Mouse (Mus musculus) kidney, embryonic 14.5 days (tissue): ENCODE measurements around the gene Aars2. TPM values are rescaled to one million over a fixed set of nuclear protein-coding genes. Genes with fewer than 3 reads are reported as not detected.

Source experiments
- ATAC-seq: fragments of 200-750 bp; cut with Nextera tagmentation; 2 replicates; pipeline ENCODE4 v1.8.0; 2017; ENCODE audit warnings: moderate number of reproducible peaks, mild to moderate bottlenecking, moderate TSS enrichment, moderate library complexity; ENCODE audit not compliant: low FRiP score, low TSS enrichment
- H3K27ac ChIP-seq: fragments of 300-500 bp; sonication (generic); 2 replicates; pipeline ENCODE4 v1.5.1; 2014; ENCODE audit warnings: low read depth, mild to moderate bottlenecking, low read length, moderate library complexity, mixed read lengths
- H3K27me3 ChIP-seq: fragments of 300-500 bp; sonication (generic); 2 replicates; pipeline ENCODE4 v1.6.1; 2014; ENCODE audit warnings: mild to moderate bottlenecking, low read length; ENCODE audit not compliant: control insufficient read depth, insufficient read depth
- H3K36me3 ChIP-seq: fragments of 300-500 bp; sonication (generic); 2 replicates; pipeline ENCODE4 v1.6.1; 2014; ENCODE audit warnings: low read length, mixed read lengths; ENCODE audit not compliant: control insufficient read depth, insufficient read depth
- H3K4me1 ChIP-seq: fragments of 300-500 bp; sonication (generic); 2 replicates; pipeline ENCODE4 v1.6.1; 2014; ENCODE audit warnings: low read length, mixed read lengths; ENCODE audit not compliant: control insufficient read depth, insufficient read depth
- H3K4me2 ChIP-seq: fragments of 300-500 bp; sonication (generic); replicated peaks from 2 replicates; pipeline ENCODE4 v1.6.1; 2014; ENCODE audit warnings: low read depth, mild to moderate bottlenecking, low read length
- H3K4me3 ChIP-seq: fragments of 300-500 bp; sonication (generic); 2 replicates; pipeline ENCODE4 v1.5.1; 2014; ENCODE audit warnings: mild to moderate bottlenecking, low read length
- H3K9ac ChIP-seq: fragments of 300-500 bp; sonication (generic); 2 replicates; pipeline ENCODE4 v1.6.1; 2014; ENCODE audit warnings: low read depth, mild to moderate bottlenecking, low read length, moderate library complexity
- H3K9me3 ChIP-seq: fragments of 300-500 bp; sonication (generic); 2 replicates; pipeline ENCODE4 v1.6.1; 2016; ENCODE audit warnings: low read length; ENCODE audit not compliant: control insufficient read depth
- WGBS: fragments of 180-500 bp; shearing (Covaris S2); extraction: QIAGEN DNeasy Blood & Tissue Kit; methylation state at CpG from one replicate; pipeline ENCODE4 v1.1.7; 2014; 5-methylcytosine and 5-hydroxymethylcytosine counted together
- polyA plus RNA-seq: library from polyadenylated mRNA; unstranded; fragments of >200 nt; fragmentation: Nextera tagmentation; extraction: Ambion mirVana; gene quantifications from 2 replicates; pipeline ENCODE4 v1.2.1, GENCODE M21; 2014

Gene Aars2
- polyA plus RNA-seq, 1 experiment from 2014 or later: 18.5 TPM

GRCm38 (mm10) chr17:45523263-45523662 is 16.6 kb downstream of the Aars2 start, which contains the start of gene Tcte1:
Gene Tcte1, plus strand, starts transcription at chr17:45523434.
- Histone ChIP-seq H3K27me3 (peaks cover 15% of the 10 kb centered on the region), H3K4me2 (peak within 1 kb of the TSS; percentile 78), H3K9ac (peak within 1 kb of the TSS; percentile 46), H3K36me3 (peaks cover 5% of the 10 kb centered on the region; the same call in 1 of the 2 replicates), H3K27ac (no peak within 1 kb of the TSS), H3K4me3 (peak within 1 kb of the TSS; percentile 33), H3K4me1 (peaks cover 7% of the 10 kb centered on the region; the same call in 1 of the 2 replicates), H3K9me3 (no peaks in the 10 kb centered on the region)
- WGBS: under 1% methylated on average over 21 of the region's 21 CpGs
- ATAC-seq: peak; percentile 85

DNA sequence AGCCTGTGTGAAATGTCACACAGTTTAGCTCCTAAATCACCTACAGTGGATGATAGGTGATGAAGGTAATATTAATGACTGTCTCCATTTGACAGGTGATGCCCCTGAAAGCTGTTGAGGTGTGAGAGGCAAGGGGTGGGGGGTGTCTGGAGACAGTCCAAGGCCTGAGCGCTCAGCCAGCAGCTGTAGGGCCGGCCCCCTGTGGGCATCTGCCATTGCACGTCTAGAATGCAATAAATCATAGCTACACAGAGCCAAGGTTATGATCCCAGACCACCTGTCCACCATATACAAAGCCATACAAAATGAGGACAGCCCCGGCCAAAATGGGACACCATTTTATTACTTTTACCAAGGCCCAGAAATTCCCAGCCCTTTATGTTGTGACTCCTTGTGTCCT is 18.3 kb downstream of the Aars2 start:
- Histone ChIP-seq H3K27ac (no peak overlapping the region), H3K4me2 (no peak overlapping the region), H3K9me3 (no peaks in the 10 kb centered on the region), H3K36me3 (0 out of 2 replicates have a peak, but pooled peaks cover 2% of the 10 kb centered on the region), H3K9ac (no peak overlapping the region), H3K4me3 (no peak overlapping the region), H3K4me1 (peaks cover 7% of the 10 kb centered on the region; the same call in 1 of the 2 replicates), H3K27me3 (peaks cover 15% of the 10 kb centered on the region)
- ATAC-seq: no peak
- 54% methylated on average over 4 of the region's 4 CpGs for WGBS

DNA sequence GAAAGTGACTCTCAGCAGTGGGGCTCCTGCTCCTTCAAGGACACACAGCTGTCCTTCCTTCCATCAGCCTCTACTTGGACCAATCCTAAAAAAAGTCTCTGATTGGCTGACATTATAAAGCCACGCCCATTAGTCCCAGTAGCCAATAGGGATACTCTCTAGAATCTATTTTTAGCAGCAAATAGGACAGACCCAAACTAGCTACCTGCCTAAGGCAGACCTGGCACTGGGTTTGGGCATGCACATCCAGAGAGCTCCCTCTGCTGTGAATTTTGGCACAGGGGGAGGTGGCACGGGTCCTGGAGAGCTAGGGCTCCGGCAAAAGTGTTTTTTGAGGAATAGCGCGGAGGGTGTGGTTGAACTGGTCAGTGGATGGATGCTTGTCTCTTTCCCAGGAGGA is 19.9 kb downstream of the Aars2 start:
- no peak for ATAC-seq
- H3K4me1 ChIP-seq: peaks cover 7% of the 10 kb centered on the region; the same call in 1 of the 2 replicates
- H3K4me3 ChIP-seq: no peak overlapping the region
- H3K4me2 ChIP-seq: no peak overlapping the region
- H3K27me3 ChIP-seq: peaks cover 15% of the 10 kb centered on the region
- H3K27ac ChIP-seq: no peak overlapping the region
- no peaks in the 10 kb centered on the region for H3K9me3 ChIP-seq
- H3K9ac ChIP-seq: no peak overlapping the region
- H3K36me3 ChIP-seq: no peaks in the 10 kb centered on the region
- 15% methylated on average over 5 of the region's 5 CpGs for WGBS

DNA sequence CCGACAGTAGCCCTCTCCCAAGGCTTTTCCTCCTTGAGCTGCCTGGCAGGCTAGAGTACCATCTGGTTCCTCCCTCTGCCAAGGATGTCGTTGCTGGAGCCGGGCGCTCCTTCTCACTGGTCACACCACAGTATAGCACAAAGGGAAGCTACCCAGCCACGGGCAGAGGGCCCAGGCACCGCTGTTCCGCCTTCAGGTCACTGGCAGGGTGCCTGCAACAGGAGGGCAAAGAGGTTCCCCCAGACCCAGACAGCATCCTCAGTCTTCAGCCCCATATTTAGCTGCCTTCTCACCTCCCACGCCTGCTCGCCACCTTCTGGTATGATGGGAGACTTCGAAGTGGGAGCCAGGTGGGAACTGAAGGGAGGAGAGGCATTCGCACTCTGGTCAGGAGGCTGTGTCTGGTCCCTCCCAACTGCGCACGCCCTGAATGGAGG is 23.7 kb downstream of the Aars2 start:
- Histone ChIP-seq H3K9ac (no peak overlapping the region), H3K9me3 (no peaks in the 10 kb centered on the region), H3K27ac (no peak overlapping the region), H3K4me3 (no peak overlapping the region), H3K4me2 (no peak overlapping the region), H3K4me1 (no peaks in the 10 kb centered on the region), H3K27me3 (peaks cover 17% of the 10 kb centered on the region), H3K36me3 (no peaks in the 10 kb centered on the region)
- no peak for ATAC-seq
- WGBS: 47% methylated on average over 13 of the region's 13 CpGs

GRCm38 (mm10) chr17:45532896-45533295 is 26.3 kb downstream of the Aars2 start:
- no peak overlapping the region for H3K27ac ChIP-seq
- H3K36me3 ChIP-seq: no peaks in the 10 kb centered on the region
- no peaks in the 10 kb centered on the region for H3K4me1 ChIP-seq
- no peak overlapping the region for H3K4me2 ChIP-seq
- no peak for ATAC-seq
- H3K9ac ChIP-seq: no peak overlapping the region
- no peak overlapping the region for H3K4me3 ChIP-seq
- WGBS: 56% methylated on average over 15 of the region's 15 CpGs
- H3K27me3 ChIP-seq: peaks cover 24% of the 10 kb centered on the region; the same call in 1 of the 2 replicates
- H3K9me3 ChIP-seq: no peaks in the 10 kb centered on the region

DNA sequence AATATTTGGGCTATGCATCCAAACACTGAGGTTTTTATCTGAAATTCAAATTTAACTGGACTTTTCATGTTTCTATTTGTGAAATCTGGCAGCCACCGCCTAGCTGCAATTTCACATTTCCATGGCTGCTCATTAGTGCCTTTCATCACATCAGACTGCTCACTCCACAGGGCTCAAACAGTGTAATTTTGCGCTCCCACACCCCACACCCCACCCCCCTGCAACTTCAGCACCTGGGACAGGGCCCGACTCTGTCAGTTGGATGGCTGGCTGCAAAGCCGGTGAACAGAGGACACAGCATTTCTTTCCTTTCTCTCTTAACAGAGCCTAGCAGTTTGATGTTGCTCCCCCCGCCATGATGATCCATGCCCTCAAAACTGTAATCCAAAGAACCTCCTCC is 29.6 kb downstream of the Aars2 start:
- Histone ChIP-seq H3K36me3 (no peaks in the 10 kb centered on the region), H3K27me3 (peaks cover 49% of the 10 kb centered on the region), H3K4me3 (no peak overlapping the region), H3K27ac (no peak overlapping the region), H3K4me2 (no peak overlapping the region), H3K4me1 (no peaks in the 10 kb centered on the region), H3K9ac (no peak overlapping the region), H3K9me3 (no peaks in the 10 kb centered on the region)
- 8% methylated on average over 5 of the region's 5 CpGs for WGBS
- ATAC-seq: no peak; the same call in 1 of the 2 replicates

- no peak overlapping the region for H3K4me2 ChIP-seq
- no peak for ATAC-seq
- H3K27me3 ChIP-seq: peaks cover 63% of the 10 kb centered on the region
- WGBS: 61% methylated on average over 4 of the region's 4 CpGs
- H3K9ac ChIP-seq: no peak overlapping the region
- H3K4me1 ChIP-seq: no peaks in the 10 kb centered on the region
- H3K4me3 ChIP-seq: no peak overlapping the region
- no peaks in the 10 kb centered on the region for H3K36me3 ChIP-seq
- no peaks in the 10 kb centered on the region for H3K9me3 ChIP-seq
- H3K27ac ChIP-seq: no peak overlapping the region
These were observed 31.8 kb downstream of the Aars2 start for GRCm38 (mm10) chr17:45538394-45538793.

DNA sequence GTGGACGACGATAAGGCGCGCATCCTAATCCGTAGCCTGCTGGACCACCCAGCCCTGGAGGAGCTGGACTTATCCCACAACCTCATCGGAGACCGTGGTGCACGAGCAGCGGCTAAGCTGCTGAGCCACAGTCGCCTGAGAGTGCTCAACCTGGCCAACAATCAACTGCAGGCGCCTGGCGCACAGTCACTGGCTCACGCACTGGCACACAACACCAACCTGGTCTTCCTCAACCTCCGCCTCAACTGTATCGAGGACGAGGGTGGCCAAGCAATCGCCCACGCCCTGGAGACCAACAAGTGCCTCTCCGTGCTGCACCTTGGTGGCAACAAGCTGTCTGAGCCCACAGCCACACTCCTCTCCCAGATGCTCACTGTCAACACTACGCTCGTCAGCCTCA is 33.0 kb downstream of the Aars2 start:
- Histone ChIP-seq H3K4me1 (peaks cover 1% of the 10 kb centered on the region; the same call in 1 of the 2 replicates), H3K4me3 (no peak overlapping the region), H3K4me2 (no peak overlapping the region), H3K9ac (no peak overlapping the region), H3K36me3 (no peaks in the 10 kb centered on the region), H3K27me3 (peaks cover 69% of the 10 kb centered on the region), H3K27ac (no peak overlapping the region), H3K9me3 (no peaks in the 10 kb centered on the region)
- ATAC-seq: no peak
- 81% methylated on average over 21 of the region's 21 CpGs for WGBS

- Histone ChIP-seq H3K36me3 (no peaks in the 10 kb centered on the region), H3K9me3 (no peaks in the 10 kb centered on the region), H3K4me3 (no peak overlapping the region), H3K9ac (no peak overlapping the region), H3K4me1 (peaks cover 13% of the 10 kb centered on the region), H3K4me2 (no peak overlapping the region), H3K27ac (no peak overlapping the region), H3K27me3 (peaks cover 80% of the 10 kb centered on the region)
- ATAC-seq: no peak
- 38% methylated on average over 6 of the region's 6 CpGs for WGBS
These were observed 35.5 kb downstream of the Aars2 start for GRCm38 (mm10) chr17:45542129-45542528.
